Mouse (Mus musculus): Measurements from ENCODE around the gene Fbxw11.
A peak's percentile ranks its signal among the peaks of the same experiment; 100 is the strongest.

Gene Fbxw11

GRCm38 (mm10) chr11:32623912-32624311 lies 18.6 kb upstream of the Fbxw11 start:
- DNase-seq (ENCODE audit: low spot score in 2 of 2), result no peak

DNA sequence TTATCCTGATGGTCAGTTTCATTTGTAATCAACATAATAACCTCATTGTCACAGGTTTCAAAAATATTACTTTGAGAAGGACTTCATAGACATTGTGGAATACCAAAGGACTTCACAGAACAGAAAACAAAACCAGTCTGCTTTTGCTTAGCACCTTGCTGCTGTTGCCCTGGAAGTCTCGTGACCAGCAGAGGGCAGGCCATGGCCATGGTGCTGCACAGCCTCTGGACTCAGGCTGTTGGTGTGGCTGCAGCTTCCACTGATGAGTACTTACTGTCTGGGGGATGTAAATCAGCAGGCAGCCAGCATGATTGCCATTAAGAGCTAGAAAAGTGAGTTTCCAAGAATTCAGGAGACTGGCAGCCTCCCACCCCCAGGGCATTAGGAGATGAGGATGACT lies 16.8 kb upstream of the Fbxw11 start:
- DNase-seq (ENCODE audit: low spot score in 2 of 2), result peak; percentile 57 to 65

GRCm38 (mm10) chr11:32626079-32626478 lies 16.4 kb upstream of the Fbxw11 start:
- DNase-seq (ENCODE audit: low spot score in 2 of 2), result no peak

GRCm38 (mm10) chr11:32627900-32628299 lies 14.6 kb upstream of the Fbxw11 start:
- DNase-seq (ENCODE audit: low spot score in 2 of 2), result no peak

GRCm38 (mm10) chr11:32629713-32630211 lies 12.8 kb upstream of the Fbxw11 start:
- no peak for DNase-seq (ENCODE audit: low spot score in 2 of 2)

DNA sequence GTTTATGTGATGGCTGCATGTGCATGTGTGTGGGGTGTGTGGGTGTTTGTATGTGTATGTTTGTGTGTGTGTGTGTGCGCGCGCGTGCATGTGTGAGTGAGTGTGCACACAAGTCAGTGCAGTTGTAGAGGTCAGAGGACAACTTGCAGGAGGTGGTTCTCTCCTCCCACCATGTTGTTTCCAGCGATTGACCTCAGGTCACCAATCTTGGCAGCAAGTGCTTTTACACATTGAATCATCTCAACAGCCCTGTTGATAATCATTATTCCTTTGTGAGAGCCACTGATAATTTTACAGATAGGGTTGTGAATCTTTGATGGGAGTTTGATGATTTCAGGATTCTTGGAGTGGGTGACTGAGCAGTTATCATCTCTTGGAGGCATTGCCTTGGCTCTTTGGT lies 9.9 kb upstream of the Fbxw11 start:
- DNase-seq (ENCODE audit: low spot score in 2 of 2), result no peak

- no peak for DNase-seq (ENCODE audit: low spot score in 2 of 2)
Measured at GRCm38 (mm10) chr11:32633542-32633941, 9.0 kb upstream of the Fbxw11 start.

- no peak for DNase-seq (ENCODE audit: low spot score in 2 of 2)
Measured at GRCm38 (mm10) chr11:32634143-32634542, 8.4 kb upstream of the Fbxw11 start.

GRCm38 (mm10) chr11:32634842-32635241 lies 7.7 kb upstream of the Fbxw11 start:
- no peak for DNase-seq (ENCODE audit: low spot score in 2 of 2)

DNA sequence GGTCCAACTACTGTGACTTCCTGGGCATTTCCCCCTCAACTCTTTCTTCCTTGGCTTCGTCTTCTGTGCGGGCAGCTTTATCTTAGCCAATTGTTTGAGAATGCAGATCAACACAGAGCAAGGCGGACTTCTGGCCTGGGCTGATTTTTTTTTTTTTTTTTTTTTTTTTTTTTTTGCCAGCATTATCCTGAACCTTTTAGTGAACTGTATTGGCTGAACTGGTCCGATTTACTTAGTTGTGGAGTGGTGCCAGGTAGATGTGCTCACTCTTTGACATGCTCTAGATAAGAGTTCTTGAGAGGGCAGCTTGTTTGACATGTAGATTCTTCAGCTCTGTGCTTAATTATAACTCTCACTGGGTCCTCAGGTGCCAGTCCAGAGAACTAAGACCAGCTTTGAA lies 6.2 kb upstream of the Fbxw11 start:
- DNase-seq (ENCODE audit: low spot score in 2 of 2), result no peak

GRCm38 (mm10) chr11:32638521-32639255 lies 3.8 kb upstream of the Fbxw11 start:
- DNase-seq (ENCODE audit: low spot score in 2 of 2), result no peak

DNA sequence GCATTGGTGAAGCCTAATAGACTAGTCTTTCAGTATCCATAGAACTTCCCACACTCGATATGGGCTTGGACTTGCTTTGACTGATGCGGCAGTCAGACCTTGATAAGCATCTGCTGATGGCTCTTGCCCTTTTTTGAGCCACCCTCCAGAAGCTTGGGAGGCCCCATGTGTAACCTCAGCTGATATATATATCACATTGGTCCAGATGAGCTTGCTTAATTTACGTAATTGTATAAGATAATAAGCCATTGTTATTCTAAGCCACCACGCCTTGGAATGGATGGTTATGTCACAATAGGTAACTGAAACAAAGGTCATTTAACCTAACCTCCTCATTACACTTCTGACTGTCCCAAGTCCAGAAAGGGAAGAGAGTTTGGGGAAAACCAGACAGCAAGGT lies 1.9 kb upstream of the Fbxw11 start:
- no peak for DNase-seq (ENCODE audit: low spot score in 2 of 2)

DNA sequence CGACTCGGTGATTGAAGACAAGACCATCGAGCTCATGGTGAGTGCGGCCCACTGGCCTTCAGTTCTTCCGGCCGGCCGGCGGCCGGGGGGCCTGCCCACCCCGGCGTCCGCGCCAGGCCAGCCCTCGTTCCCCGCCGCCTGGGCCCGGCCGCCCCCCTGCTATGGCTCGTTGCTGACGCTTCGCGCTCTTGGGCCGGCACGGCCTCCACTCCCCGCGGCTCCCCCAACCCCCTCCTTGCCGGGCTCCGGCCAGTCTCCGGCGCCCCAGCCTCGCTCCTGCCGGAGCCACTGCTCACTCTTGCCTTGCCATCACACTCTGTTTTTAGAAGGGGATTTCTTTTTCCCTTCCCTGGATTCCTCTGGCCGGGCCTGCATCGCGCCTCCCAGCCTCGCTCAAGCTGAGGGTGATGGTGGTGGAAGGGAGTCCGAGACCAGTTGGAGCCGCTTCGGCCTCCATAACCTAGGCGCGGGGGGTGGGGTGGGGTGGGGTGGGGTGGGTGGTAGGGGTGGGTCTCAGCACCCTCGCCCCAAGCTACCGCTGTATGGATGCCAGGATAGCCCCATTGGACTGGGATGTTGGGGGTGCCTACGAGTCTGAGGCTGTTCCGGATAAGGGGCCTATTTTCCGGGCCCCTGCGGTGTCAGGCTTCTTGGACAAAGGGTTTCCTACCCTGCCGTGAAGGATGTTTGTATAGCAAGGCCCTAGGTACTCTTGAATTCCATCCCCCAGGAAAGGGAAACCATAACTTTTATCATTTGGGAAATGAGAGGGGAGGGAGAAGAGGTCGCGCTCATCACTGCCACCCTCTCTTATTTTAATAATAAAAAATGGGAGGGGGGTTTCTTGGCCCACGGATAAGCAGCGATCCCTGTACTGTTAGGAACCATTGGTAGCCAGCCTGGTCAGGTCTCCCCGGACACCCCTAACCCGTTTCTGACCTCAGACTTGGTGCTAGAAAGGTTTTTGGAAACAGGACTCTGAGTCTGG lies 669 bp downstream of the Fbxw11 start:
- peak in 1 of 2 experiments; percentile 33 for DNase-seq (ENCODE audit: low spot score in 2 of 2)

DNA sequence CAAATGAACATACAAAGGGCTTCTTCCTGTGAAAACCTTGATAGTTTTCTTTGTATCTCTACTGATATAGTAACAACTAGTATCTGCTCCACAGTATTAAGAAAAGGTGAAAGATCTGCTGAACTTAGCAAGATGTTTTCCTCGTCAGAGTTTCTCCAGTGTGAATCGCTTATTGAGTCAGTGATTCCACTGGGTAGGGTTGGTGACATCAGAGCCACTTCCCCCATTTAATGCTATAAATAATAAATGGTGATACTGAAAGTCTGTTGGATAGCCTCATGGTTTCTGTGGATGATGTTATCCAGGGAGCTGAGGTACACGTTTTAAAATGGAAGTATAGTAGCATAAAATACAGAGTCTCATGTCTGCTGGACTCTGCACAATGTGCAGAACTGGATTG lies 1.5 kb downstream of the Fbxw11 start:
- DNase-seq (ENCODE audit: low spot score in 2 of 2), result no peak

DNA sequence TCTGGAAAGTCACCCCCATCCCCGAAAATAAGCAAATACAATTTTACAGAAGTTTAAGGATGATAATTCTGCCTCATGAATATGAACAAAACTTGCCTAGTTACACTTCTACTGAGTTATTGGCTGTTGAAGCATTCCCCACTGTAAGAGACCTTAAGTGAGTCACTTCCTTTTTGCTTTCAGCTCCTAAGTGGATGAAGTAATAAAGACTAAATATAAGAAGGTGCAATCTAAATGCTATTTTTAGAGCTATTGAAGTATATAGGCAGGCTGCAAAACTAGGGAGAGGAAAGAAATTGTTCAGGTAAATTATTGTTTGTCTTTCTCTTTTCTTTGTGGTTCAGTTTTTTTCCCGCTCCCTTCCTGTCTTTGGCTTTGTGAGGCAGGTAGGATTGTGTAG lies 4.7 kb downstream of the Fbxw11 start:
- DNase-seq (ENCODE audit: low spot score in 2 of 2), result no peak

DNA sequence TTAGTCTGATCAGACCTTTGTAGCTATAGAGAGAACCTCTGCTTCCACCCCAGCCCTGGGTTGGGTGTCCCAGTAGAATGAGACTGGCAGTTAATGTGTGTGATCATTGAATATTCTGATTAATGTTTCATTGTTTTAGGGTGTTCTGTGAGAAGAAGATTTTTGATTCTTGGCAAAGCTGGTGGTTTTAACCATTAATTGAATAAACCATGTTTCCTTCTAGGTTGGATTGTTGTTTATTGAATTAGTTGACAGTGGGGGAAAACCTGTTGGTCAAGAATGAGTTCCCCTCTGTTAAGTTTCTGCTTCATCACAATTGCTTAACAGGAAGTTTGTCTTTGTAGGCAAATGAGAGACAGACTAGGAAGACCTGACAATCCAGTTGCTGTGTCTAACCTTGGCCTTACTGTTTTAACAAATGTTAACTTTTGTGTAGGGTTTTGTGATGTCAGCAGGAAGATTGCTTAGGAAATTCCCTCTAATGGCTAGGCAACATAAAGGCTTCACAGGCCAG lies 7.8 kb downstream of the Fbxw11 start:
- no peak for DNase-seq (ENCODE audit: low spot score in 2 of 2)

- DNase-seq (ENCODE audit: low spot score in 2 of 2), result no peak
Measured at GRCm38 (mm10) chr11:32650893-32651590, 8.5 kb downstream of the Fbxw11 start.

DNA sequence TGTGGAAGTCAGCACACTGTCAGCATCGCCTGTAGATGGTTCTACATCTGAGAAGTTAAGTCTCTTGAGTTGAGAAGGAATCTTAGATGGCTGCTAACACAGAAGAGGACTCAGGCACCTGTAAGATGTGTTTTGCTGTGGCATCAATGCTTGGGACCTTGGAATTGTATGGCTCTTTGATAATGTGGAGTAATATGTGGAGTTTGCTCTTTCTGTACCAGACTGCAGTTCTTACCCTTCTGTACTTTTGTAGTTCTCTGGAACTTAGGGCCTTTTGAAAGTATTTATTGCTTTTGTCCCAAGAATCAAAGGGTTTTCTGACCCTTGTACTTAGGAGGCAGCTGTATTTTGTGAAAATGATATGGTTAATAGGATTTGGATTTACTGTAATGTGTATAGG lies 9.2 kb downstream of the Fbxw11 start:
- no peak for DNase-seq (ENCODE audit: low spot score in 2 of 2)

DNA sequence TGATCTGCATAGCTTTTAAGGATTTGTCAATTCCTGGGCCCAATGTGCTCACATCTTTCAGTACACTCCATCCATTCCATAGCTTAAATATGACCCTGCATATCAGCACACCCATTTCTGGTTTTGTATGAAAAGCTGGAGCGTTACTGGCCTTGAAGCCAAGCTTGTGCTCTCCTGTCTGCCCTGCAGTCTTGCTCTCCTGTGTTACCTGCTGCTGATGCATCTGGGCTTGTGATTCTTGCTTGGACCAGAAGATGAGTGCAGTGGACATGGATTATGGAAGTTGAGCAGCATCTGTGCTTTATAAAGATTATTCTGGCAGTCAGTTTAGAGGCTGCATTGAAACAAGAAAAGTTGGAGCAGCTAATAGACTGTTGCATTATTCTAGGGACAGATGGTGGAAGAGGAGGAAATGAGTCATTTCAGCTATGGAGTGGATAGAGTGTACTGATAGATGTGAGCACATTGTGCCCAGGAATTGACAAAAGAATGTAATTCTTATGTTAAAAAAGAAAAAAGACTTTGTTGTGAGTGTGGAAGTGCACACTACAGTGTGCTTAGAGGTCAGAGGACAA lies 19.6 kb downstream of the Fbxw11 start:
- DNase-seq (ENCODE audit: low spot score in 2 of 2), result peak in 1 of 2 experiments; percentile 31

GRCm38 (mm10) chr11:32665639-32666038 lies 23.1 kb downstream of the Fbxw11 start:
- DNase-seq (ENCODE audit: low spot score in 2 of 2), result no peak

GRCm38 (mm10) chr11:32666983-32667382 lies 24.5 kb downstream of the Fbxw11 start:
- no peak for DNase-seq (ENCODE audit: low spot score in 2 of 2)

All from right cerebral cortex, adult 2 months (tissue).